ENCODE assay signal across 12 mouse cellular contexts in the genomic region with DNA sequence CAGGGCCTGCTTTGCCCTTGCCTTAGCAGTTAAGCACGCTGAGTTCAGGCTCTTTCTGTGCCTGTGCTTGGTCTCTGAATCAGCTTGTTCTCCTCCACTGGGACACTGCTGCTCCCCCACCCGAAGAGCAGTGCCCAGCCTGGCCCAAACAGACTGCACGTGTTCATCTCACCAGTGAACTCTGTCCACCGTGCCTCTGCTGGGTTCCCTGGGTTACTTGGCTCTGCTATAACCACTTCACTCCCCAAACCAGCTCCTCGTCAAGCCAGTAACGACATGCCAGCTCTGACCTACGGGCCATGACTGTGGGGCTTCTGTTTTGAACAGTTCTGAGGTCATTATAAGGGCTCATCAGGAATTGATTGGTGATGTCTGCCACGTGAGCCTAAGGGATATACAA. TPM values are rescaled to one million over a fixed set of nuclear protein-coding genes. Genes with fewer than 3 reads are reported as not detected.
A peak's percentile ranks its signal among the peaks of the same experiment; 100 is the strongest.
DNase-seq lines count a peak whose midpoint lies in the region; ATAC-seq and TF ChIP-seq lines count a peak whose summit lies in the region.
"Had no signal": no experiment of that assay in that cellular context is flagged by ENCODE, and none has a peak within 500 bp of the region (broad histone marks: within the 10 kb centered on the region; RNA-seq: fewer than 3 reads in every experiment).

No protein-coding gene starts in this region.

- H3K27ac ChIP-seq in layer of hippocampus, adult 2 months = peak overlapping the region; percentile 84
- no peak overlapping the region for H3K27ac ChIP-seq in kidney, embryonic 15.5 days
- H3K27ac ChIP-seq: stomach, postnatal 0 days had no signal

- no peaks in the 10 kb centered on the region for H3K9me3 ChIP-seq in kidney, embryonic 15.5 days (replicated peaks)

- no peak overlapping the region for H3K9ac ChIP-seq in kidney, embryonic 15.5 days
- H3K9ac ChIP-seq: forebrain, postnatal 0 days had no signal

- TF ChIP-seq CTCF in layer of hippocampus, adult 2 months (conservative IDR thresholded peaks at IDR 0.05) = no peak

- no peaks in the 10 kb centered on the region for H3K27me3 ChIP-seq in kidney, embryonic 15.5 days

- intact Hi-C loops in gastrocnemius, postnatal 14 days (cut with DNase I; ENCODE audit: low total_unique reads) = no loop called here

- H3K4me2 ChIP-seq in kidney, embryonic 15.5 days = 0 out of 2 replicates have a peak overlapping the region, but pooled peaks have one; percentile 54

- DNase-seq in layer of hippocampus, adult 2 months (ENCODE audit: low spot score in 2 of 2) = peak in 1 of 2 experiments; percentile 47
- no peak for DNase-seq in layer of hippocampus, adult 9-10 months (ENCODE audit: low spot score)
- peak; percentile 45 for DNase-seq in urinary bladder, adult 2 months (ENCODE audit: low spot score)
- no peak for DNase-seq in urinary bladder, postnatal 4 days (ENCODE audit: low spot score in 2 of 2)
- peak; percentile 70 for DNase-seq in testis, postnatal 14 days (ENCODE audit: low spot score)
- no peak for DNase-seq in MN1 (ENCODE audit: low spot score)
- no peak for DNase-seq in gastrocnemius, postnatal 14 days
- DNase-seq: forebrain, postnatal 0 days had no signal

- WGBS in kidney, embryonic 15.5 days = 57% methylated on average over 8 of the region's 8 CpGs

- H3K4me1 ChIP-seq in kidney, embryonic 15.5 days = peaks cover 37% of the 10 kb centered on the region

- no peak overlapping the region for H3K4me3 ChIP-seq in layer of hippocampus, adult 2 months
- H3K4me3 ChIP-seq in kidney, embryonic 15.5 days (replicated peaks) = no peak overlapping the region

- no peak for ATAC-seq in kidney, embryonic 15.5 days (replicated peaks; ENCODE audit: low FRiP score)
- ATAC-seq: forebrain, postnatal 0 days; lung, postnatal 0 days had no signal

- peaks cover 4% of the 10 kb centered on the region for H3K36me3 ChIP-seq in kidney, embryonic 15.5 days

RNA-seq across cellular contexts. Expression of a gene that starts 4.8 kb away (rescaled TPM):
- total RNA-seq in layer of hippocampus, adult 2 months (2021) = 1 to 10 TPM; 9.3 to 9.6 TPM
- polyA plus RNA-seq in urinary bladder, adult 2 months (2012; rRNA removed) = 20.1 and 22.3 TPM in 2 replicates
- polyA plus RNA-seq in kidney, embryonic 15.5 days (2015; fragmentation: Nextera tagmentation; extraction: Ambion mirVana) = 5.8 and 6.5 TPM in 2 replicates
- under 1 TPM in 1 of 2 experiments, not detected in 1; 0.10 TPM for total RNA-seq in gastrocnemius, postnatal 14 days (2021)
- total RNA-seq: common myeloid progenitor, adult 5-6 weeks had no signal

Comparison
In these comparisons a context has a peak if more than half of its experiments do, and no peak if none do; other contexts are left out.
1. DNase-seq: peak in urinary bladder, adult 2 months (single experiment) and testis, postnatal 14 days (single experiment); none in layer of hippocampus, adult 9-10 months (single experiment), urinary bladder, postnatal 4 days (0 of 2), MN1 (single experiment) and gastrocnemius, postnatal 14 days (single experiment).
2. RNA of a gene that starts 4.8 kb away (total RNA-seq): 9.3 to 9.6 TPM in layer of hippocampus, adult 2 months; 0.10 TPM in gastrocnemius, postnatal 14 days; every median in the first group is over 4 times any median in the second.